Mouse (Mus musculus): ENCODE measurements around the gene Sobp. TPM values are rescaled to one million over a fixed set of nuclear protein-coding genes. Genes with fewer than 3 reads are reported as not detected.

The Sobp gene
- polyA plus RNA-seq, 1 experiment from 2014 or later: 4.0 TPM

DNA sequence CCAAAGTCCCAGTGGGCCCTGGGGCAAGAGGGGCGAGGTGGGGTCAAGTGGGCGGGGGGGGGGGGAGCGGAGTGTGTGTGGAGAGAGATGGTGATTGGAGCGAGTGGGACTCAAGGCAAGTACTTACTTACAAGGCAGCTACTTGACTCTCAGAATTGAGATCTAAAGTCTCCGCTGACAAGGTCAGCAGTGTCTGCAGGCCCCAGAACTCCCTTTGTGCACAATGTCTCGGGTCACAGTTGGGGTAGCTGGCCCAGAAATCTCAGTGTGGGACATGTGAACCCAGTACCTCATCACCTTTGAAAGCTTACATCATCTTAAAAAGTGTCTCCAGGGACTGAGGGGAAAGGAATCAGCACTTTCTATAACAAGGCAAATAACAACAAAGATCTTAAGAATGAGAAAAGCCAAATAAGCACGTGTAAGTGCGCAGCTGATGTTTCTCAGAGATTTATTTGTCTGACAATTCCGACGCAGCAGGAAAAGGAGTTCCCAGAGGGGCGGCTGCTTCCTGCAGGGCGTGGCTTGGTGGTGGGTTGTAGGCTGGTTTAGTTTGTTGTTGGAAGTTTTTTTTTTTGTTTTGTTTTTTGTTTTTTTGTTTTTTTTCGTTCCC is 172.2 kb downstream of the Sobp start:
- 0 out of 2 replicates have a peak, but pooled peaks cover 3% of the 10 kb centered on the region for H3K27me3 ChIP-seq
- no peak overlapping the region for H3K27ac ChIP-seq
- peaks cover 35% of the 10 kb centered on the region for H3K4me1 ChIP-seq
- peak overlapping the region; percentile 71 for H3K4me2 ChIP-seq (replicated peaks)
- no peak for ATAC-seq (ENCODE audit: low FRiP score, low read depth)
- H3K9ac ChIP-seq: 0 out of 2 replicates have a peak overlapping the region, but pooled peaks have one; percentile 36
- H3K4me3 ChIP-seq: peak overlapping the region; percentile 36
- WGBS: 10% methylated on average over 13 of the region's 13 CpGs
- H3K36me3 ChIP-seq: no peaks in the 10 kb centered on the region
- H3K9me3 ChIP-seq: no peaks in the 10 kb centered on the region

DNA sequence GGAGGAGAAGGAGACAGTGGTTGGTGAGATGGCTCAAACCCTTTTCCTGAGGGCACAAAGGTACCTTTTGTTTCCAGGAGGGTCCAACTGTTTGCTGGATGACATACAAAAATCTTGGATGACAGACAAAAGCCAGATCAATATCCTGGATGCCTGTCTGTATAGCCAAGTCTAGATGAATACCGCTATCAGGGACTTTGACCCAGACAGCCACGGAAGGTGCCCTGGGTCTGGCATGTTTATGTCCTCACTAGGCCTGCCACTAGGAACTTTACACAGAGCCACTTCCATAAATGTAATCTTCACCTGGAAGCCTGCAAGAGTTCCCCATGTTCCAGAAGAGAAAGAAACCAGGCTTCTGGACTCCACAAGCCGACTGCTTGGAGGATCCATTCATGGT is 172.9 kb downstream of the Sobp start:
- H3K4me3 ChIP-seq: no peak overlapping the region
- H3K4me2 ChIP-seq (replicated peaks): no peak overlapping the region
- 79% methylated on average over 3 of the region's 3 CpGs for WGBS
- H3K9ac ChIP-seq: no peak overlapping the region
- no peaks in the 10 kb centered on the region for H3K36me3 ChIP-seq
- H3K27ac ChIP-seq: no peak overlapping the region
- no peaks in the 10 kb centered on the region for H3K9me3 ChIP-seq
- H3K4me1 ChIP-seq: peaks cover 38% of the 10 kb centered on the region
- H3K27me3 ChIP-seq: 0 out of 2 replicates have a peak, but pooled peaks cover 3% of the 10 kb centered on the region
- ATAC-seq (ENCODE audit: low FRiP score, low read depth): no peak

DNA sequence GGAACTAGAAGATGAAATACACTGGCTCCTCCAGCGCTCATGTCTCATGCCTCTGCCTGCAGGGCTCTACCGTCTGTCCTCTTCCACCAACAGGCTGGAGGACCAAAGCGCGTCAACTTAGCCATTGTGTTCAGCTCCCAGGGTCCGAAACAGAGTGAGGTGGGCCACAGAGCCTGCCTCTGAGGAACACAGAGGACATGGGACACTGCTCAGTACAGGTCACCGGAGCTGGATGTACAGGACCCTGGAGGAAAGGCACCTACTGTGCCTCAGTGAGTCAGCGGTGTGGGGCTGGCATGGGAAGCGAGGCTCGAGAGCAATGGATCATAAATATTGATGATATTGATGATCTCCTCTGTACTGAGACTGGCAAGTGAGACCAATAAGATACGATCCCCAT is 175.0 kb downstream of the Sobp start:
- H3K4me1 ChIP-seq: peaks cover 45% of the 10 kb centered on the region
- no peak overlapping the region for H3K9ac ChIP-seq
- no peaks in the 10 kb centered on the region for H3K9me3 ChIP-seq
- peaks cover 6% of the 10 kb centered on the region; the same call in 1 of the 2 replicates for H3K27me3 ChIP-seq
- no peaks in the 10 kb centered on the region for H3K36me3 ChIP-seq
- no peak overlapping the region for H3K4me3 ChIP-seq
- H3K4me2 ChIP-seq (replicated peaks): no peak overlapping the region
- WGBS: 93% methylated on average over 10 of the region's 10 CpGs
- H3K27ac ChIP-seq: no peak overlapping the region
- ATAC-seq (ENCODE audit: low FRiP score, low read depth): no peak

- Histone ChIP-seq H3K27me3 (peaks cover 13% of the 10 kb centered on the region; the same call in 1 of the 2 replicates), H3K9me3 (no peaks in the 10 kb centered on the region), H3K4me3 (no peak overlapping the region), H3K36me3 (no peaks in the 10 kb centered on the region), H3K27ac (no peak overlapping the region), H3K4me1 (peaks cover 39% of the 10 kb centered on the region), H3K4me2 (replicated peaks) (no peak overlapping the region), H3K9ac (no peak overlapping the region)
- WGBS: 79% methylated on average over 2 of the region's 2 CpGs
- no peak for ATAC-seq (ENCODE audit: low FRiP score, low read depth)
Measured at GRCm38 (mm10) chr10:42997278-42997677, 177.1 kb downstream of the Sobp start.

DNA sequence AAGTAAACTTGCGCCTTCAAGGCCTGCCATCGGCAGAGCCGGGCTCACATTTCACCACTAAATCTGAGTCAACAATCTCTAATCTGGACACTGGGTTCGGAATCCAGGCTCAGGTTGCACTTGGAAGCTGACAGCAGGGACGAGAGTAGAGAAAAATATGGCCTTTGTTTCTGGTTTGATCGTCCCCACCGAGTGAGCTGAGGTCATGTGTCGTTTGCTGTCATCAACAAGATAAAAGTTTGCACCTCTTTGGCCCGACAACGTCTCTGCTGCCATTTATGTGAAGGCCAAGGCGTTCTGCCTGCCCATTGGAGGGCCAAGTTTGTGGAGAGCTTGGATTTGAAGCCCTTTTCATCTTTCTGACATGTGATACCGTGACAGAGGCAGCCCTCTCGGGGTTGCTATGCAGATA is 178.8 kb downstream of the Sobp start:
- 16% methylated on average over 13 of the region's 13 CpGs for WGBS
- no peak overlapping the region for H3K9ac ChIP-seq
- no peaks in the 10 kb centered on the region for H3K36me3 ChIP-seq
- no peaks in the 10 kb centered on the region for H3K9me3 ChIP-seq
- peaks cover 35% of the 10 kb centered on the region for H3K4me1 ChIP-seq
- peaks cover 13% of the 10 kb centered on the region; the same call in 1 of the 2 replicates for H3K27me3 ChIP-seq
- peak overlapping the region; percentile 39; the same call in 1 of the 2 replicates for H3K27ac ChIP-seq
- H3K4me3 ChIP-seq: no peak overlapping the region
- H3K4me2 ChIP-seq (replicated peaks): no peak overlapping the region
- ATAC-seq (ENCODE audit: low FRiP score, low read depth): no peak

- peaks cover 39% of the 10 kb centered on the region for H3K4me1 ChIP-seq
- H3K9me3 ChIP-seq: no peaks in the 10 kb centered on the region
- peak overlapping the region; percentile 53 for H3K4me2 ChIP-seq (replicated peaks)
- ATAC-seq (ENCODE audit: low FRiP score, low read depth): peak; percentile 79
- peak overlapping the region; percentile 70; the same call in 1 of the 2 replicates for H3K27ac ChIP-seq
- H3K27me3 ChIP-seq: peaks cover 13% of the 10 kb centered on the region; the same call in 1 of the 2 replicates
- no peaks in the 10 kb centered on the region for H3K36me3 ChIP-seq
- peak overlapping the region; percentile 20 for H3K4me3 ChIP-seq
- H3K9ac ChIP-seq: 0 out of 2 replicates have a peak overlapping the region, but pooled peaks have one; percentile 35
- 11% methylated on average over 13 of the region's 13 CpGs for WGBS
Measured at GRCm38 (mm10) chr10:42994331-42994782, 180.0 kb downstream of the Sobp start.

DNA sequence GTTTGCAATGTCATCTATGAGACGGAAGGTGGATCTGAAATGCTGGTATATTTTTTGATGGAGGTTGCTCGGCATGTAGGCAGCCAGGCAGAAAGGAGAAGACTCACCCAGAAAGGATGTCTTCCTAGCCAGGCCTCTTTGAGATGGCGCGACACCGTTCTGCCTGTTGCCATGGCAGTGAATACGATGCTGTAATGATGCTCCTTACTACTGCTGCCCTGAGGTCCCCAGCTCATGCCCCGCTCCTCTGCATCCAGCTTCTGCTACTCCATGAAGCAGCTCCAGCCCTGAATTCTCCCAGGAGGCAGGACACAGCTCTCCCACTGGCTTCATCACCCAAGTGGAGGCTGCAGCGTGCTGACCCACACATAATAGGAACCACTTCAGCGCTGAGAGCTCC is 183.3 kb downstream of the Sobp start:
- no peaks in the 10 kb centered on the region for H3K36me3 ChIP-seq
- 72% methylated on average over 9 of the region's 9 CpGs for WGBS
- H3K4me1 ChIP-seq: peaks cover 48% of the 10 kb centered on the region
- H3K9me3 ChIP-seq: no peaks in the 10 kb centered on the region
- ATAC-seq (ENCODE audit: low FRiP score, low read depth): no peak
- no peak overlapping the region for H3K9ac ChIP-seq
- no peak overlapping the region for H3K4me3 ChIP-seq
- no peak overlapping the region for H3K4me2 ChIP-seq (replicated peaks)
- H3K27me3 ChIP-seq: peaks cover 13% of the 10 kb centered on the region; the same call in 1 of the 2 replicates
- H3K27ac ChIP-seq: no peak overlapping the region

DNA sequence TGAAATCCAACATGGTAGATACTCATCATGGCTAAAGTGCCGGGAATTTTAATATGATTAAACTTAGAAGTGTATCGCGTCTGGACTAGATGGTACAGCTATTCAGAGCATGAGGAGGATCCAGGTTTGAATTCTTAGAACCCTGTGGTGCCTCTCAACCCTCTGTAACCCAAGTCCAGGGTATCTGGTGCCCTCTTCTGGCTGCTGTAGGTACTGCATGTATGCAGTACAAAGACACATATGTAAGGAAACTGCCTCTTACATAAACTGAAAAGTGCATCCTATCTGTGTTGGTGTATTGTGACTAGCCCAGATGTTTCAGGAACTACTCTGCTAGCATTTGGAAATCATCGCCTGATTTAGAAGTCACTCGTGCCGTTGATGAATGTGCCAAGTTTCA is 184.4 kb downstream of the Sobp start:
- no peaks in the 10 kb centered on the region for H3K9me3 ChIP-seq
- no peak overlapping the region for H3K27ac ChIP-seq
- peaks cover 39% of the 10 kb centered on the region for H3K4me1 ChIP-seq
- whole genome bisulfite sequencing: 31% methylated on average over 6 of the region's 6 CpGs
- H3K9ac ChIP-seq: no peak overlapping the region
- no peak overlapping the region for H3K4me2 ChIP-seq (replicated peaks)
- H3K27me3 ChIP-seq: peaks cover 13% of the 10 kb centered on the region; the same call in 1 of the 2 replicates
- H3K4me3 ChIP-seq: no peak overlapping the region
- H3K36me3 ChIP-seq: no peaks in the 10 kb centered on the region
- no peak for ATAC-seq (ENCODE audit: low FRiP score, low read depth)

- no peak overlapping the region for H3K4me2 ChIP-seq (replicated peaks)
- H3K27ac ChIP-seq: no peak overlapping the region
- no peak overlapping the region for H3K9ac ChIP-seq
- WGBS: 56% methylated on average over 15 of the region's 15 CpGs
- no peaks in the 10 kb centered on the region for H3K9me3 ChIP-seq
- H3K36me3 ChIP-seq: no peaks in the 10 kb centered on the region
- ATAC-seq (ENCODE audit: low FRiP score, low read depth): no peak
- peaks cover 4% of the 10 kb centered on the region; the same call in 1 of the 2 replicates for H3K27me3 ChIP-seq
- no peak overlapping the region for H3K4me3 ChIP-seq
- peaks cover 26% of the 10 kb centered on the region for H3K4me1 ChIP-seq
Measured at GRCm38 (mm10) chr10:42988627-42989026, 185.7 kb downstream of the Sobp start.

DNA sequence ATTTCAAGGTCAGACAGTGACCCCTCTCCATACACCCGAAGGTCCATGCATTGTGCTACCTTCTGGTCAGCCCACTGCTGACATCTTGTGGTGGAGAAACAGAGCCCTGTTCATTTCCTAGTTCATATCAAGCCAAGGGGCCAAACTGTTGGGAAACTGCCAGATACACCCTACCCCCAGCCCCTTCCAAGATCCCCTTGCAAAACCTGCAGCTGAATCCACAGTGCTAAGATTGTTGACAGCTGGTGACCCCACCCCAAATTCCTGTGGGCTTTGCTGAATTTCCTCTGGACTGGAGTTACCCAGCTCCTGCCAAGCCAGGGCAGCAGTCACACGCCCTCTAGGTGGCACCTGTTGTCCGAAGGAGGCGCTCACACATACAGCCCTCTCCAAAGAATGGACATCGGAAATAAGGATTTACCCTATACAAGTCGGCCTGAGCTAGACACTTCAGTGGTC is 186.7 kb downstream of the Sobp start:
- H3K9me3 ChIP-seq: no peaks in the 10 kb centered on the region
- peaks cover 19% of the 10 kb centered on the region for H3K4me1 ChIP-seq
- ATAC-seq (ENCODE audit: low FRiP score, low read depth): peak; percentile 57
- H3K36me3 ChIP-seq: no peaks in the 10 kb centered on the region
- peaks cover 3% of the 10 kb centered on the region; the same call in 1 of the 2 replicates for H3K27me3 ChIP-seq
- H3K27ac ChIP-seq: no peak overlapping the region
- no peak overlapping the region for H3K9ac ChIP-seq
- WGBS: 18% methylated on average over 6 of the region's 6 CpGs
- H3K4me3 ChIP-seq: no peak overlapping the region
- no peak overlapping the region for H3K4me2 ChIP-seq (replicated peaks)

GRCm38 (mm10) chr10:42984886-42985285 is 189.4 kb downstream of the Sobp start:
- H3K9me3 ChIP-seq: no peaks in the 10 kb centered on the region
- ATAC-seq (ENCODE audit: low FRiP score, low read depth): no peak
- no peak overlapping the region for H3K27ac ChIP-seq
- WGBS: 72% methylated on average over 3 of the region's 4 CpGs
- H3K9ac ChIP-seq: no peak overlapping the region
- no peak overlapping the region for H3K4me3 ChIP-seq
- no peaks in the 10 kb centered on the region for H3K27me3 ChIP-seq
- no peak overlapping the region for H3K4me2 ChIP-seq (replicated peaks)
- no peaks in the 10 kb centered on the region for H3K36me3 ChIP-seq
- H3K4me1 ChIP-seq: peaks cover 15% of the 10 kb centered on the region

- ATAC-seq (ENCODE audit: low FRiP score, low read depth): no peak
- Histone ChIP-seq H3K36me3 (no peaks in the 10 kb centered on the region), H3K27ac (no peak overlapping the region), H3K9me3 (no peaks in the 10 kb centered on the region), H3K27me3 (no peaks in the 10 kb centered on the region), H3K4me1 (0 out of 2 replicates have a peak, but pooled peaks cover 5% of the 10 kb centered on the region), H3K4me2 (replicated peaks) (no peak overlapping the region), H3K9ac (no peak overlapping the region), H3K4me3 (no peak overlapping the region)
- 65% methylated on average over 7 of the region's 7 CpGs for WGBS
Measured at GRCm38 (mm10) chr10:42980999-42981757, 193.2 kb downstream of the Sobp start.

Data from limb, embryonic 13.5 days (tissue).